Mouse (Mus musculus): ENCODE measurements around the gene Fam45a.
A peak's percentile ranks its signal among the peaks of the same experiment; 100 is the strongest.

Gene Fam45a

DNA sequence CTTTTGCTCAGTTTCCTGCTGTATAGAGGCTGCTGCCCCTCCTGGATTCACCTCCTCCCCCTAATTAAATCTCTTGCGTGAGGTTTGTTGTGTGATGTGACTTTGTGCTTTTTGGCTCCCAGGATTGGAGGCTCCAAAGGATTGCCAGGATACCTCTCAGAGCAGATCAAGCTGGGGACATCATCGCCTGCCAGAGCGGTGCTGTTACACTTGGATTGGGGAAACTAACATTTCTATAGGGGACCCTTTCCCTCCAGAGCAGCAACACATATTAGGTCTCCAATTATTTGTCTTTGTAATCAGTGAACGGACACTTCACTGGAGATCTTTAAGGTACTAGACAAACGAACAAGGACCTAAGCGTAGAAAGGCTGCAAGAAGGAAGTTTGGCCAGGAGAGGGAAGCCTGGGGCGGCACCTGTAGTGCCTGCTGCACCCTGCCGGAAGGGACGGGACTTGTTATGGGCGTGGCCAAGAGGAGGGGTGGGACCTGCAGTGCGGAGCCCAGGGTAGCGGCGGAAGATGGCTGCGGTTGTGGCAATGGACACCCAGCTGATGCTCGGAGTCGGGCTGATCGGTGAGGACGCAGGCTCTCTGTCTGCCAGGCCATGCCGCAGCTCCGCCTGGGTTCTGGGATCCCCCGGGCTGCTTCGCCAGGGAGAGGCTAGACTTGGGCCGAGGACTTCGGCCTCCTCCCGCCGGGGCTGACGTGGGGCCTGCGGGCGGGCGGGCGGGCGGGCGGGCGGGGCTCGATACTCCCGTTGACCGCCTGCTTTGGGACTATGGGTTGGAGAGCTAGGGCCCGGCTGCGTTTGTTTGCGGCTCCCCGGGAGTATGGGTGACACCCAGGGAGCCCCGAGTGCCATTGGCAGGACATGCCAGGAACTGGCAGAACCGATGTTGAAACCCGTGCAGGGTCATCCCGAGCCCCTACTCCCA lies at the start of gene Fam45a:
Gene Fam45a, plus strand, starts transcription at position 488 of the 938 bp plus-strand sequence.
- peak; percentile 98 for DNase-seq (ENCODE audit: low read depth, low spot score)

DNA sequence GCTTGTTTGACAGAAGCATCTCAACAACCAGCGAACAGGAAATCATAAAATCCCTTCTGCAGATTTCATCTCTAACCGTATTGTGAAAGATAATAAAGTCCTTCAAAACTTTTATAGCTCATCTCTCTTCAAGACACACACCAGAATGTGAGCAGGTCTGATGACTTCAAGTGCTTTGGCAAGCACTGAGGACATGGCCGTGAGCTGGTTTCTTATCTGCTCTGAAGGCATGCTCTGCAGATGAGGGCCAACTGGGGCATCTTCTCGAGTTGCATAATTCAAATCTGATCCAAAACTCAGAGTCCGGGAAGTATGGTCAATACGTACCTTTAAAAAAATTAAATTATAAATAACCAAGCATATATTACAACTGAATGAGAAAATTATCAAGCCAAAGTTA lies 38.0 kb upstream of the Fam45a start:
- no peak for DNase-seq (ENCODE audit: low read depth, low spot score)

DNA sequence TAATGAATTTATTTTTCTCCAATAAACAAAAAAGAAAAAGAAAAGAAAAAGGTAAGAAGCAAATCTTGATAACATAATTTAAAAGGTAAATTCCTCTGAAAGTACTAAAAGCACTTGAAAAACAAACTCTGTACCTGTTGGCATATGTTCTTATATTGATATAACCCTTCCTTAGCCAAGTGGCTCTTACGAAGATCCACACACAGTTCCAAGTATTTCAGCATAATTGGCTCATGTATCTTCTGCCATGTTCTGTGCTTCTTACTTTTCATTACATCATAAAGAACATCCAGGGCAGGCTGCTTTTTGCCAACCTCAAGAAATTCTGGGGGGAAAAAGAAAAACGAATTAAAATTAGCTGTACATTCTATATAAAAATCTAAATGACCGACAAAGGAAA lies 29.4 kb upstream of the Fam45a start:
- no peak for DNase-seq (ENCODE audit: low read depth, low spot score)

DNA sequence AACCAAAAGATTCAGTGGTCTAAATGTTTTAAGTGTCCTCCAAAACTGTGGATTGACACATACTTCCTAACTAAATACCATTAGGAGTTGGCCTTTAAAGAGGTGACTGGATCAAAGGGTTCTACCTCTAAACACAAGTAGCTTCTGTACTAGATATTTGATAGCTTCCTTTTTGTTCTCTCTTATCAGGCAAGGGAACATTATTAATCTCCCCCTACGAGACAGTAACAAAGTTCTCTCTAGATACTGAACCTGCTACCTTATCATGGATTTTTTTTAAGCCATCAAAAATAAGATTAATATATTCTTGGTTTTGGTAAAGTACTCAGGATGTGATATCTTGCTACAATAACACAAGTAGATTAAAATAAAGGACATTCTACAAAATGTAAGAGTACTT lies 26.7 kb upstream of the Fam45a start:
- DNase-seq (ENCODE audit: low read depth, low spot score), result no peak

DNA sequence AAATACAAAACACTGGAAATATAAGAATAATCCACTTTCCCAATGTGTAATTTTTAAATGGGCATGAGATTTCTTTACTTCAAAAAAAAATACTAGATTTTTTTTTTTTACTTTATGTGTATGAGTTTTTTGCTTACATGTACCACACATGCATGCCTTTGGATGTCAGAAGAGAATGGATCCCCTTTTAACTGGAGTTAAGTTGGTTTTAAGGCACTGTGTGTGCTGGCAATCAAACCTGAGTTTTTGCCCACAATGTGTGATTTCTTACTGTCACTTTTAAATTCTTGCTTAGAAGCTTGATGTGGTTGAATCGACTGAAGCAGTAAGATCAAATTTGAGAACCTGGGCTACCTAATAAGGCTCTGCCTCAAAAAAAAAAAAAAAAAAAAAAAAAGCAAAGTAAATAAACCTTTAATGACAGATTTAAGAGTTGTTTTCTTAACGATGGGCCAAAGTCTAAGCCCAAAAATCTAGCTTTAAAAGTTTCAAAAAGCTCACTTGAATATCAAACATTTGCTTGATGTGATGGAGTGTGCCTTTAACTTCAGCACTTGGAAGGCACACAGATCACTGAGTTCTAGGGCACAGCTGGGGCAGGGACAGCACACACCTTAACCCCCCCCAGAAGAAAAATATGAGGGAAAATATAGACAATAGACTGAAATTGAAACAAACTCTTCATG lies 23.8 kb upstream of the Fam45a start:
- DNase-seq (ENCODE audit: low read depth, low spot score), result no peak

DNA sequence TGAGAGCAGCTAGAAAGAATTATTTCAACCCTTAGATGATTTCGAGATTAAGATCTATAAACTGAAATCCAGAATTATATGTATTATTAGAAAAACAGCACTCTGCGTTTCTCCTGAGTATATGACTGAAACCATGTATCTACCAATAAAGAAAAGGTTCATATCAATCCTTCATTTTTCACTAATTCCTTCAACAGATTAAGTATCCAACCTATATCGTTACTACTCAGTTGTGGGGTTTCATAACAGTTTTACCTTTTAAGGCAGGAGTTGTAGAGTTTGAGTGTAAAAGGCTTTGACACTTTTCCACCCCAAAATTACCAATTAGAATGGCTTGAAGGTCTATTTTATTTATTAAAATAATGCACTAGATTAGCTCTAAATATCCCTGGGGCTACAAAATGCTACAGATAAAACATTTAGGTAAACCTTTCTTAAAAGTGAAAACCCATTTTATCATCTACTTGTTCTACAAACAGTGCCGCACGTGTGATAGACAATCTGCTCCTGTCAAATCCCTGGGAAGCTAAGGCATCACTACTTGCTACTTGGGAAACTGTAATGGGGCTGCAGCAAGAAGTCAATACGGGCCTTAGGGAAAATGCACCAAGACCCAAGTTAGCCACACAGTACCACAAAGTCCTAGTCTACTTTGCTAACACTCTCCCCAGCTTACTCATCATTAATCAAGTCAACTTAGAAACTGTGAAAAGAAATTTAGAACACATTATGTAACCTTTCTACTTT lies 23.0 kb upstream of the Fam45a start:
- peak; percentile 47 for DNase-seq (ENCODE audit: low read depth, low spot score)

DNA sequence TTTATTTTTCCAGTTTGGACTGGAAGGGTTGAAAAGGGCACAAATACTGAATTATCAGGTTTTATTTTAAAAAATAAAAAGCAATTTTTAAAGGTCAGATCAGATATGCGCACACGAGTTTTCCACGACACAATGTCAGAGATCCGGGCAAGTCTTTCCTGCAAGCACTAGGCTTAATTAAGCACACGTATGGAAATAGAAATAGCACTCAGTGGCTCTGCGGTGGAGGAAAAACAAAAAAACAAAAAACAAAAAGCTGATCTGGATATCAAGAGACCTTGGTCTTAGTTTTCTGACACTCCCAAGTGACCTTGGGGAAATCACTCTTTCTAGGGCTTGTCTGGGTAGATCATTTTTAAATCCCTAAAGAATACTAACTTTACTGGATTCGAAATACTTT lies 21.9 kb upstream of the Fam45a start:
- peak; percentile 26 for DNase-seq (ENCODE audit: low read depth, low spot score)

DNA sequence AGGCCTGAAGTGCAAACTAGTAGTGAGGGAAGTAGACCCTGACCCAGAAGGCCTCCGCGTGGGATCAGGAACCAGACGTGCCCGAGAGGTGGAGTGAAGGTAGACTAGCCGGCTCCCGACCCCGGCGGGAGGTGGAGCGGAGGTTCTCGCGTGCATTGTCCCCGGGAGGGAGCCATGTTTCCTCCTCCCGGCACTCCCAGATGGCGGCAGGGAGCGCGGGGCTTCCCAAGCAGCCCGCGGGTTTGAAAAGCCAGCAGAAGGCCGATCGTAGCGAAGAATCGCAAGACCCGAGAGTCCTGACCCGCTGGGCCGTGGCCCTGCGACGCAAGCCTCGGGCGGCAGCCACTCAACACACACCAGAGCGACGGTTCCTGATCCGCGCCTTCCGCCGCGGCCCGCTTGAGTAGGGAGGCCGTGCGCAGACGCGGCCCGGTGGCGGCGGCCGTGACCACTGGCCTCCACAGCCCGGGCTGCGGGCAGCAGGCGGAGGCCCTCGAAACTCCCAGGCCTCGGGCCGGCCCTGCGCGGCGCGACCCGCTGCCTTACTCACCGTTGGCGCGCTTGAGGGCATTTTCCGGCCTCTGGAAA lies 21.4 kb upstream of the Fam45a start:
- DNase-seq (ENCODE audit: low read depth, low spot score), result peak; percentile 68

DNA sequence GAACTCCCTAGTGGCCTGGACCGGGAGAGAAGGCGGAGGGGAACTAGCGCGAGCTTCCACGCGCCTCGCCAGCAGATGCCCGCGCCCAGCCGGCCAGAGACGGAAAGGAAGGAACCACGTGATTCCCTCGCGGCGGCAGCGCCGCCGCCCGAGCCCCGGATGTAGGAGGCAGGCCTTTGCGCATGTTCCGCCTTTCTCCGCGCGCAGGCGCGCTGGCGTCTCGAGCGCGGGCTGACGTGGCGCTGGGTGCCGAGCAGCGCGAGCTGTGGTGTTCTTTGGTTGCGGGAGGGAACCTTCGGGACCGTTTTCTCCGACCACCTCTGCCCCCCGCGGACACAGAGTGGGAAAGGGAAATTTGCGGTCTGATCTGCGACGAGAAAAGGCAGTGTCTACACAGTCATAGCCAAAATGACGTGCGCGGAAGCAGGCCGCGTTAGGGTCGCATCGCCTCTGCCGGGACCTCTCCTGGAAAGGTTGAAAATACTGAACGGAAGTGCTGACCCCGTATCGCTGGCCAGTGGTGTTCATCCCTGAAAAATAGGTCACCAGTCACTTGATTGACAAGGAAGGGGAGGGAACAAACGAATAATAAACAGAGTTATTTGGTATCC lies 20.7 kb upstream of the Fam45a start, which contains the start of gene Eif3a:
Gene Eif3a, minus strand, starts transcription at position 108 of the 611 bp plus-strand sequence.
- peak; percentile 92 for DNase-seq (ENCODE audit: low read depth, low spot score)

DNA sequence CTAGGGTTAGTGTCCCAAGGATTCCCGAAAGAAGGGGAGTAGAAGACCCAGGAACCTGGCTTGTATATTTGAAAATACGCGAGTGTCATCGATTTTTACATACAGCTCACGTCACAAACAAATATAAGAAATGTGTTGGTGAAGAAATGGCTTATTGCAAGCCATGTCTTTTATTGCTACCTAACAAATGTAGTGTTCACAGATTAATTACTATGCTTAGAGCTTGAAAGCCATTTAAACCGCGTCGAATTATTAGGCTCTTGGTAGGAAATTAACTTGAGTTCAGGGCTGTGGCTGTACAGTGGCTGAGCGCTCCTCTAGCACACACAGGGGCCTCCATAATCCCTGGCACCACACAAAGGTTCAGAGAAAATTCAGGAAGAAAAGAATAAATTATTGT lies 20.2 kb upstream of the Fam45a start:
- DNase-seq (ENCODE audit: low read depth, low spot score), result no peak

DNA sequence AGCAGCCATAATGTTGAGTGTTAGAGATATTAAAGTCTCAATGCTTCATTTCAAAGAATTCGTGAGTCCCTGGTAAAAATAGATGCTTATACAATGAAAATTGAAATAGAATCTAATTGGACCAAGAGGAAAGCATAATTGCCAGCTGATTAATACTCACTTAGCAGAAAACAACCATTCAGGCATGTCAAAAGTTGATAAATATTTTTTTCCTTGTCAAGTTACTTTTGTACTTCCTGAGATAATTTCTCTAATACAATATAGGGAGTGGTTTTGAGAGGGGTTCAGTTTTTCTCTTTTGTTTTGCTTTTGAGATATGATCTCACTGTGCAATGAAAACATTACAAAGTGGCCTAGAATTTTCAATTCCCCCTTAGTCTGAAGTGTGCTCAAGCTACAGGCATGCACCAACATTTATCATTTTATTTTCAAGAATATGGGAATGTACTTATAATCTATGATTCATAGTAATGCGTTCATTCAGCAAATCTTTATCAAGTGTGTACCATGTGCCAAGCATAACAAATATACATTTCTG lies 18.1 kb upstream of the Fam45a start:
- no peak for DNase-seq (ENCODE audit: low read depth, low spot score)

DNA sequence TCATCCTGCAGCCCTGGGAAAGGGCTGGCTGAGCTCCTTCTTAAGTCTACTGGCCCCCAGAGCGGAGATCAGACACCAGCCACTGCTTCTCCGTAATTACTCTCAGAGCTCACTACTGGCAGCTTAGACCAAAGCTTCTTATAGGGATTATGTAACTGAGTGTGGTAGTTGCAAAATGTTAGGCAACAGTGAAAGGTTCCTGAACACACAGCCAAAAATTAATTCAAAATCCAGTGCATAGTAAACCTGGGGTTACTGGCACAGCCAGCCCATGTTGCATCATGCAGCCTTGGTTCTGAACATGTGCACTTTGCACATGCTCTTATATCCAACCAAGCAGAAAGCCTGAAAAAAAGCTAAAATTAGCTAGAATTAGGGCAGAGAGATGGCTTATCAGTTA lies 16.1 kb upstream of the Fam45a start:
- DNase-seq (ENCODE audit: low read depth, low spot score), result peak; percentile 48

DNA sequence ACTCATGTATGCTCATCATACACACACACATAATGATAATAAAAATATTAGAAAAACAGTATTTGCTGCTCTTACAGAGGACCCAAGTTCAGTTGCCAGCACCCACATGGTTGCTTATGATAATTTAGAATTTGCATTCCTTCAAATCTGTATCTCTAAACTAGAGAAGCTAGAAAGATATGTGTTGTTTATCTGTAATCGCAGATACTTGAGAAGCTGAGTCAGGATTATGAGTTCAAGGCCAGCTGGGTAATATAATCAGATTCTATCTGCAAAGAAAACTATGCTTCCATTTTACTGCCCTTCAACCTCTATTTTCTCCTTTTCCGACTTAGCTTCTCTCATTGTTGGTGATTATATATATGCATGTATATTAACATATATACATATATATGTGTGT lies 14.0 kb upstream of the Fam45a start:
- no peak for DNase-seq (ENCODE audit: low read depth, low spot score)

DNA sequence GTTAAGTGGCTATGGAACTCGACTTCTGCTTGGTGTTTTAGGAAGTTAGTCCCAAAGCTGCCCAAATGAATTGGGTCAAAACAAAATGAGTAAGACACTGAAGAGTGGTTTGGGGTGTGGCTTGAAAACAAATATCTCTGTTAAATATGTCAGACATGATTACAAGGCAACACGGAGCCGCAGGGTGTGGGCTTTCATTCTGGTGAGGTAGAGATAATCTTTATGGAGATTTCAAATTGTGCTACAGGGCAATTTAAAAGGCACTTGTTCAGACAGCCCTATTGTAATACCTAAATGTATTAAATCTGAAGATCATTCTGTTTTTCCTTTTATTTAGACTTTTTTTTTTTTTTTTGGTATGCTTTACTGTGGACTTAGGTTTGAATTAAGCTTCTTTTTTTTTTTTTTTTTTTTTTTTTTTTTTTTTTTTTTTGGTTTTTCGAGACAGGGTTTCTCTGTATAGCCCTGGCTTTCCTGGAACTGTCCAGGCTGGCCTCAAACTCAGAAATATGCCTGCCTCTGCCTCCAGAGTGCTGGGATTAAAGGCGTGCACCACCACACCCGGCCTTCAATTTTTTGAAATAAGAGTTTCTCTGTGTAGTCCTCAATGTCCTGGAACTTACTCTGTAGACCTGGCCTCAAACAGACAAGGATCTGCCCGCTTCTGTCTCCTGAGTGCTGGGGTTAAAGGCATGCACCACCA lies 11.4 kb upstream of the Fam45a start:
- no peak for DNase-seq (ENCODE audit: low read depth, low spot score)

DNA sequence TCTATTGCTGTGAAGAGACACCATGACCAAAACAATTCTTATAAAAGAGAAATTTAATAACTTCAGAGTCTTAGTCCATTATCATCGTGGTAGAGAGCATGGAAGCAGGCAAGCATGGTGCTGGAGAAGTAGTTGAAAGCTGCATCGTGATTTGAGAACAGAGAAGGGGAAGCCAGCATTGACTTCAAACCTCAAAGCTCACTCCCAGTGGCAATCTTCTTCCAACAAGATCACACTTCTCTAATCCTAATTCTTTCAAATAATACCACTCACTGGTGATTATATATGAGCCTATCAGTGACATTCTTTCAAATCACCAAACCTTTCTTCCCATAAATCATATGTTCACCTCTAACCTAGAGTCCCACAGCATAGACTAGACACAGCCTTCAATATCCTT lies 6.5 kb upstream of the Fam45a start:
- DNase-seq (ENCODE audit: low read depth, low spot score), result no peak

DNA sequence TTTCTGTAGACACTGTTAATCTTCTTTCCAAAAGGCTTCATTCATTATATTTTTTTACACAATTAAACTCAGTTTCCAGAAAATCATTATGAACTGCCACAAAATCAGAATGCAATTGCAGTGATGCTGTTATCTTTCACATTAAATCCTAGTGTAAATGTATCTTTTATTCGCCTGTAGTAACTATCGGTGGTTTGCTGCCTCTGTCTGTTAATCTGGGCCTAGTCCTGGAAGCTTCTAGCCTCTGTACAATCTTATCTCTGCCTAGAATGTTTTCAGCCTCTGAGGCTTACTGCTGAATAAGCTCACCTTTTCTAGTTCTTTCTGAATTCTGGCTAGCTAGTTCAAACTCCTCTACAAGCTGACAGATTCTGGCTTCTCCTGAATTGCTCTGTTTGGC lies 1.5 kb upstream of the Fam45a start:
- no peak for DNase-seq (ENCODE audit: low read depth, low spot score)

DNA sequence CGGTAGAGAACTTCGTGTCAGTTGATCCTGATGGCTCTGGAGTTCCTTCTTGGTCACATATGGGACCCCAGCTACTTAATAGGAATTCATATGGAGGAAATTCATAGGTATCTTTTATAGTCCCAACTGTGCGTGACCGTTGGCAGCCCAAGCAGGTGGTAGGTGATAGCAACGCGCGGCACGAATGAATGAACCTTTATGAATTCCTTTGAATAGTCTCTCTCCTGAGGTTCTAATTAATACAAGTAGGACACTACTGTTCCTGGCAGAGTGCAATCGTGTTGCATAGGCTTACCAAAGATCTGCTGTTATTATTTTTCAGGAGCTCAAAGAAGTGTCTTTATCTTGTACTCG lies 628 bp downstream of the Fam45a start:
- no peak for DNase-seq (ENCODE audit: low read depth, low spot score)

DNA sequence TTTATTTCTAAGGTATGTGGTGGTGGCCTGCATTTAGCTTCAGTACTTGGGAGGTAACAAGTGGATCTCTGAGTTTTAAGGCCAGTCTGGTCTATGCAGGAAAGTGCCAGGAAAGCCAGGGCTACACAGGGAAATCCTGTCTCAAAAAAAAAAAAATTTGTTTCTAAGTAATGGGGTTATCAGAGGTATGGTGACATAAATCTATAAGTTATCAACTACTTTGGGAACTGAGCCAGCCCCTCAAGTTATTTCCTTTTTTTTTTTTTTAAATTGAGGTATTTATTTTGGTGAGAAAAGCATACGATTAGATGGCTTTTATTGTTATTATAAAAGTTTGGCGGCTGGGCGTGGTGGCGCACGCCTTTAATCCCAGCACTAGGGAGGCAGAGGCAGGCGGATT lies 1.7 kb downstream of the Fam45a start:
- DNase-seq (ENCODE audit: low read depth, low spot score), result no peak

DNA sequence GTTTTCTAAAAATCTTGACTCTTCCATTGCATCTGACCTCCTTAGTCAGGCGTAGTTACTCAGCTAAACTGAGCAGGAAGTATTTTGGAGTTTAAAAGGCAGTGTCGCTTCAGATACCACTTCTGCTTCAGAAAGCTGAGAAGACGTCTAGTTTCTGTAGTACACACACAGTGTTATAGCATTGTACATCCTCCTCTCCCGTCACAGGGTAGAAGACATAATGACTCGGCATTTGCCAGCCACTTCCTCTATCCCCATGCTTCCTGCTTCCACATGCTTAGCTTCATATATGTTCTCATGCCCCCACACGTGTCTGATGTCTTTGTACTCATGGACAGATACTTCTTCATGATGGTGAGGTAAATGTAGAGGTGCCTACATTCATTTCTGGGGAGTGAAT lies 7.3 kb downstream of the Fam45a start:
- no peak for DNase-seq (ENCODE audit: low read depth, low spot score)

DNA sequence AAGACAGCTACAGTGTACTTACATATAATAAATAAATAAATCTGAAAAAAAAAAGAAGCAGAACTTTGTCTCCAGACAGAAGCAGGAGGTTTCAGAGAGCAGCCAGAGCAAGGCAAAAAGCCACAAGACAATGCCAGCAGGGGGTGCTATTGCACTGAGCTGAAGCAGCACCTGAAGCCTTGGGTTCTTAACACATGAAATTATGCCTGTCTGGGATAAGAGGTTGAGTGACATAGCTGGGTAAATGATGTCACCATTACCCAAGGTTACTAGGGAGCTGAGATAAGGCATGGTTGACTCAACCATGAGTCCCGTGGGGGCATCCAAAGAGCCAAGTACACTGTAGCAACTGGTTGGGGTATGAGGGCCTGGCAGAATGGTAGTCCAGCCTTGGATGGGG lies 26.4 kb downstream of the Fam45a start:
- DNase-seq (ENCODE audit: low read depth, low spot score), result peak; percentile 60

DNA sequence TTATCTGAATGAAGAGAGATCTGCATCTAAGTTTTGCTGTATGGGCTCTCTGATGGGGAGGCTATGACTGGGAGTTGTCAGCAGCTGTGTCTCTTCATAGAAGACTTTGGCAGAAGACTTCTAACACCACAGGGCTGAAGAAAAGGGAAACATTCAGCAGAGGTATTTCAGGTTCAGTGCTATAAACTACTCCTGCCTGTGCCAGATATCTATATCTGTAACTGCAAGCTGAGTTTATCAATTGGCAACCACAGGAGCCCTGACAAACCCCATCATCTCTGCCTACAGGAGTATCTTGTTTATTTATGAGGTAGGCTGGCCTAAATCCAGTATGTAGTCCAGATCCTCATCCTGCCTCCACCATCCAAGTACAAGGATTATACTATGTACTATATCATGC lies 31.9 kb downstream of the Fam45a start:
- DNase-seq (ENCODE audit: low read depth, low spot score), result no peak
